Mouse (Mus musculus): Measurements from ENCODE around the gene Vmn1r173. TPM values are rescaled to one million over a fixed set of nuclear protein-coding genes. Genes with fewer than 3 reads are reported as not detected.
"Not testable (repeated sequence)": the region's sequence is repeated elsewhere in the genome, so short reads cannot be mapped to it uniquely, and the experiment has no call there.

Gene Vmn1r173
- total RNA-seq (2017) = not detected in 2 replicates

DNA sequence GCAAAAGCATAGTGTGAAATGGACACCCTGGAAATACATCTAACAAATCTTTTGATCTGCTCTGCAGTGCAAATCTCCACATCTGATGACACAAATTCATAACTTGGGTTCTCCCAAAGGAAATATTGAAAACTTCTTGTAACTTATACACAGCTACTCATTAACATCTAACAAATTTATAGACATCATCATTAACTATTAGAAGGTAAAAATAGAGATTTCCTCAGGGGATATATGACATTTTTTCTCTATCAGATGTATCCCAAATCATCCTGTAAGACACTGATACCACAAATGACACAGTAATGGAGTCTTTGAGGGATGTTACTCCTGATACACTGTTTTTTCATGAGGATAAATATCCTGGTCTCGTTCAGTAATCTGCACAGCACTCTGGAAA, at the start of gene Vmn1r173:
Gene Vmn1r173 (plus strand): TSS at position 301 of the 400 bp plus-strand sequence.
- ATAC-seq (replicated peaks in 1 of 2; ENCODE audit: insufficient read depth in 1 of 2, low FRiP score in 2 of 2, low TSS enrichment in 1 of 2, low read depth in 1 of 2, poor library complexity in 2 of 2, severe bottlenecking in 2 of 2) = not testable (repeated sequence)

DNA sequence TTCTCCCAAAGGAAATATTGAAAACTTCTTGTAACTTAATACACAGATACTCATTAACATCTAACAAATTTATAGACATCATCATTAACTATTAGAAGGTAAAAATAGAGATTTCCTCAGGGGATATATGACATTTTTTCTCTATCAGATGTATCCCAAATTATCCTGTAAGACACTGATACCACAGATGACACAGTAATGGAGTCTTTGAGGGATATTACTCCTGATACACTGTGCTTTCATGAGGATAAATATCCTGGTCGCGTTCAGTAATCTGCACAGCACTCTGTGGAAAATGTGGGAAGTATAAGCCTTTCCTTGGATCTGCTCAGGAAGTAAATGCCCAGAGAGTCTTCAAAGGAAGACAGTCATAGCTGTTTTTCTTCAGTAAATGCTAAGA, 42.5 kb upstream of the Vmn1r173 start, which contains the start of gene Vmn1r172:
Gene Vmn1r172 (plus strand): TSS at position 301 of the 400 bp plus-strand sequence.
- no peak for ATAC-seq (replicated peaks in 1 of 2; ENCODE audit: insufficient read depth in 1 of 2, low FRiP score in 2 of 2, low TSS enrichment in 1 of 2, low read depth in 1 of 2, poor library complexity in 2 of 2, severe bottlenecking in 2 of 2)

DNA sequence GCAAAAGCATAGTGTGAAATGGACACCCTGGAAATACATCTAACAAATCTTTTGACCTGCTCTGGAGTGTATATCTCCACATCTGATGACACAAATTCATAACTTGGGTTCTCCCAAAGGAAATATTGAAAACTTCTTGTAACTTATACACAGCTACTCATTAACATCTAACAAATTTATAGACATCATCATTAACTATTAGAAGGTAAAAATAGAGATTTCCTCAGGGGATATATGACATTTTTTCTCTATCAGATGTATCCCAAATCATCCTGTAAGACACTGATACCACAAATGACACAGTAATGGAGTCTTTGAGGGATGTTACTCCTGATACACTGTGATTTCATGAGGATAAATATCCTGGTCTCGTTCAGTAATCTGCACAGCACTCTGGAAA, 51.5 kb downstream of the Vmn1r173 start, which contains the start of gene Vmn1r174:
Gene Vmn1r174 (plus strand): TSS at position 301 of the 400 bp plus-strand sequence.
- not testable (repeated sequence) for ATAC-seq (replicated peaks in 1 of 2; ENCODE audit: insufficient read depth in 1 of 2, low FRiP score in 2 of 2, low TSS enrichment in 1 of 2, low read depth in 1 of 2, poor library complexity in 2 of 2, severe bottlenecking in 2 of 2)

Other genes with a start within 250 kb of the Vmn1r173 start
- gene Vmn1r167, start 193.5 kb upstream of the Vmn1r173 start, total RNA-seq (2017) = not detected in 2 replicates
- not detected in 2 replicates for gene Vmn1r168, start 161.0 kb upstream of the Vmn1r173 start, total RNA-seq (2017)
- gene Vmn1r169, start 125.2 kb upstream of the Vmn1r173 start, total RNA-seq (2017) = not detected in 2 replicates
- not detected in 2 replicates for gene Vmn1r170, start 94.5 kb upstream of the Vmn1r173 start, total RNA-seq (2017)
- not detected in 2 replicates for gene Vmn1r171, start 70.0 kb upstream of the Vmn1r173 start, total RNA-seq (2017)
- gene Vmn1r172, start 42.4 kb upstream of the Vmn1r173 start, total RNA-seq (2017) = not detected in 2 replicates
- gene Vmn1r174, start 51.6 kb downstream of the Vmn1r173 start, total RNA-seq (2017) = not detected in 2 replicates
- not detected in 2 replicates for gene Vmn1r175, start 109.9 kb downstream of the Vmn1r173 start, total RNA-seq (2017)
- gene Vmn1r176, start 136.7 kb downstream of the Vmn1r173 start, total RNA-seq (2017) = not detected in 2 replicates
- gene Vmn1r177, start 165.7 kb downstream of the Vmn1r173 start, total RNA-seq (2017) = not detected in 2 replicates
- not detected in 2 replicates for gene Vmn1r178, start 191.3 kb downstream of the Vmn1r173 start, total RNA-seq (2017)
- not detected in 2 replicates for gene Vmn1r179, start 226.3 kb downstream of the Vmn1r173 start, total RNA-seq (2017)
- not detected in 2 replicates for gene Vmn1r180, start 249.9 kb downstream of the Vmn1r173 start, total RNA-seq (2017)

Measured in hematopoietic stem cell, adult 5-6 weeks (primary cell).